In genomic region chr5:33324491-33324890, GRCm38 (mm10) we compare ENCODE assay signal across 26 mouse cellular contexts.
"Had no signal": no experiment of that assay in that cellular context is flagged by ENCODE, and none has a peak within 500 bp of the region (broad histone marks: within the 10 kb centered on the region; RNA-seq: fewer than 3 reads in every experiment).

No protein-coding gene starts in this region.

- ATAC-seq: forebrain, embryonic 13.5 days; forebrain, embryonic 14.5 days; forebrain, embryonic 15.5 days; forebrain, embryonic 16.5 days; forebrain, postnatal 0 days had no signal

- H3K36me3 ChIP-seq: embryonic facial prominence, embryonic 10.5 days; embryonic facial prominence, embryonic 12.5 days; embryonic facial prominence, embryonic 13.5 days; embryonic facial prominence, embryonic 15.5 days; forebrain, embryonic 10.5 days; forebrain, embryonic 12.5 days; forebrain, embryonic 15.5 days; heart, embryonic 10.5 days had no signal

- H3K4me1 ChIP-seq: embryonic facial prominence, embryonic 10.5 days; embryonic facial prominence, embryonic 12.5 days; embryonic facial prominence, embryonic 13.5 days; embryonic facial prominence, embryonic 15.5 days; forebrain, embryonic 10.5 days; forebrain, embryonic 12.5 days; forebrain, embryonic 13.5 days; forebrain, embryonic 15.5 days; heart, embryonic 10.5 days had no signal

- H3K4me3 ChIP-seq: embryonic facial prominence, embryonic 10.5 days; embryonic facial prominence, embryonic 12.5 days; embryonic facial prominence, embryonic 13.5 days; embryonic facial prominence, embryonic 15.5 days; erythroblast, embryonic 14.5 days; forebrain, embryonic 10.5 days; forebrain, embryonic 12.5 days; forebrain, embryonic 13.5 days; forebrain, embryonic 15.5 days; gastrocnemius, adult 2 months; heart, adult 2 months; heart, embryonic 10.5 days had no signal

- H3K27me3 ChIP-seq: embryonic facial prominence, embryonic 12.5 days; embryonic facial prominence, embryonic 13.5 days; embryonic facial prominence, embryonic 15.5 days; forebrain, embryonic 12.5 days; forebrain, embryonic 13.5 days; forebrain, embryonic 15.5 days had no signal

- DNase-seq: cerebellum, postnatal 10 days; cerebellum, postnatal 14 days; cerebellum, postnatal 25 days; cerebellum, postnatal 36 days; embryo, embryonic 11 days; forebrain, postnatal 0 days; gastrocnemius, adult 2 months; gastrocnemius, postnatal 10 days; gastrocnemius, postnatal 14 days; gastrocnemius, postnatal 25 days; gastrocnemius, postnatal 36 days; heart, adult 18-20 months; heart, adult 2 months had no signal

- H3K9ac ChIP-seq: embryonic facial prominence, embryonic 12.5 days; embryonic facial prominence, embryonic 13.5 days; embryonic facial prominence, embryonic 15.5 days; forebrain, embryonic 12.5 days; forebrain, embryonic 13.5 days; forebrain, embryonic 15.5 days; forebrain, postnatal 0 days had no signal

- H3K27ac ChIP-seq: embryonic facial prominence, embryonic 10.5 days; embryonic facial prominence, embryonic 12.5 days; embryonic facial prominence, embryonic 13.5 days; embryonic facial prominence, embryonic 15.5 days; forebrain, embryonic 10.5 days; forebrain, embryonic 12.5 days; forebrain, embryonic 13.5 days; forebrain, embryonic 15.5 days; gastrocnemius, adult 2 months; heart, adult 2 months; heart, embryonic 10.5 days had no signal

- H3K4me2 ChIP-seq: embryonic facial prominence, embryonic 12.5 days; embryonic facial prominence, embryonic 13.5 days; embryonic facial prominence, embryonic 15.5 days; forebrain, embryonic 12.5 days; forebrain, embryonic 13.5 days; forebrain, embryonic 15.5 days; heart, embryonic 11.5 days had no signal

- H3K9me3 ChIP-seq: embryonic facial prominence, embryonic 12.5 days; embryonic facial prominence, embryonic 13.5 days; embryonic facial prominence, embryonic 15.5 days; forebrain, embryonic 10.5 days; forebrain, embryonic 12.5 days; forebrain, embryonic 13.5 days; forebrain, embryonic 15.5 days; heart, embryonic 10.5 days had no signal
